Mouse (Mus musculus): ENCODE measurements at regions not wholly inside any gene's neighbourhood (a gene's known extent, or its start where the extent isn't known, plus 50 kb on each side); places are given as distances from the start of the nearest gene placed in this dataset.

- Histone ChIP-seq H3K27me3 (ENCODE audit: control insufficient read depth in 1 of 2, insufficient read depth in 2 of 2, low read length in 2 of 2) (peaks cover 0 to 3% of the 10 kb centered on the region in 2 experiments; a peak in 1 of 4 replicates), H3K9me3 (replicated peaks; ENCODE audit: insufficient read depth, low read length) (no peaks in the 10 kb centered on the region), H3K4me3 (ENCODE audit: control insufficient read depth in 1 of 2, insufficient read depth in 1 of 2, low read depth in 2 of 2, low read length in 2 of 2) (no peak overlapping the region), H3K27ac (ENCODE audit: control insufficient read depth, low read depth, low read length) (no peak overlapping the region), H3K4me1 (ENCODE audit: control insufficient read depth in 1 of 2, insufficient read depth in 2 of 2, low read length in 2 of 2) (no peaks in the 10 kb centered on the region), H3K36me3 (ENCODE audit: control insufficient read depth in 1 of 2, insufficient read depth in 2 of 2, low read length in 2 of 2) (no peaks in the 10 kb centered on the region), H3K79me2 (ENCODE audit: control insufficient read depth, insufficient read depth, low read length, poor library complexity) (no peaks in the 10 kb centered on the region), H3K9ac (ENCODE audit: control insufficient read depth, low read depth, low read length, poor library complexity, severe bottlenecking) (no peak overlapping the region)
- TF ChIP-seq ZKSCAN1 (IDR thresholded peaks at IDR 0.05; ENCODE audit: low read depth, low read length) = no peak
- TF ChIP-seq EP300 (IDR thresholded peaks at IDR 0.05; ENCODE audit: low read depth in 1 of 2, low read length in 2 of 2) = no peak
- no peak for TF ChIP-seq POLR2AphosphoS5 (IDR thresholded peaks at IDR 0.05; ENCODE audit: borderline replicate concordance, low read depth, low read length)
- no peak for TF ChIP-seq MAX (IDR thresholded peaks at IDR 0.05; ENCODE audit: low read length)
- TF ChIP-seq MXI1 (IDR thresholded peaks at IDR 0.05; ENCODE audit: low read depth, low read length) = no peak
- no peak for TF ChIP-seq MAFK (IDR thresholded peaks at IDR 0.05; ENCODE audit: borderline replicate concordance, low read depth, low read length)
- no peak for TF ChIP-seq POLR2A (IDR thresholded peaks at IDR 0.05; ENCODE audit: control insufficient read depth in 1 of 2, insufficient read depth in 1 of 2, low read depth in 1 of 2, low read length in 2 of 2, poor library complexity in 1 of 2)
- TF ChIP-seq ELF1 (IDR thresholded peaks at IDR 0.05; ENCODE audit: low read depth, low read length) = no peak
- TF ChIP-seq CHD1 (IDR thresholded peaks at IDR 0.05; ENCODE audit: low read depth, low read length) = no peak
- TF ChIP-seq TAL1 (IDR thresholded peaks at IDR 0.05; ENCODE audit: low read length) = no peak
- no peak for DNase-seq (ENCODE audit: low read depth, low spot score)
Measured at GRCm38 (mm10) chr9:120812667-120813210, 116.3 kb upstream of the Ctnnb1 start.

- Histone ChIP-seq H3K9ac (ENCODE audit: control insufficient read depth, low read depth, low read length, poor library complexity, severe bottlenecking) (no peak overlapping the region), H3K36me3 (ENCODE audit: control insufficient read depth in 1 of 2, insufficient read depth in 2 of 2, low read length in 2 of 2) (no peaks in the 10 kb centered on the region), H3K79me2 (ENCODE audit: control insufficient read depth, insufficient read depth, low read length, poor library complexity) (no peaks in the 10 kb centered on the region), H3K4me1 (ENCODE audit: control insufficient read depth in 1 of 2, insufficient read depth in 2 of 2, low read length in 2 of 2) (no peaks in the 10 kb centered on the region), H3K9me3 (replicated peaks; ENCODE audit: insufficient read depth, low read length) (no peaks in the 10 kb centered on the region), H3K4me3 (ENCODE audit: control insufficient read depth in 1 of 2, insufficient read depth in 1 of 2, low read depth in 2 of 2, low read length in 2 of 2) (no peak overlapping the region), H3K27me3 (ENCODE audit: control insufficient read depth in 1 of 2, insufficient read depth in 2 of 2, low read length in 2 of 2) (no peaks in the 10 kb centered on the region), H3K27ac (ENCODE audit: control insufficient read depth, low read depth, low read length) (no peak overlapping the region)
- no peak for DNase-seq (ENCODE audit: low read depth, low spot score)
- TF ChIP-seq MEF2A (IDR thresholded peaks at IDR 0.05; ENCODE audit: extremely low read depth, insufficient replicate concordance, low read depth, low read length, poor library complexity, severe bottlenecking) (no peak), ZNF384 (IDR thresholded peaks at IDR 0.05; ENCODE audit: low read depth, low read length) (no peak)
Measured at GRCm38 (mm10) chr9:120814286-120814685, 114.7 kb upstream of the Ctnnb1 start.

GRCm38 (mm10) chr9:120818726-120819317 is 110.2 kb upstream of the Ctnnb1 start:
- TF ChIP-seq MAFK (IDR thresholded peaks at IDR 0.05; ENCODE audit: borderline replicate concordance, low read depth, low read length) = no peak
- TF ChIP-seq CTCF (IDR thresholded peaks at IDR 0.05 in 2 of 3, conservative IDR thresholded peaks at IDR 0.05 in 1 of 3; ENCODE audit: control insufficient read depth in 1 of 3, insufficient read depth in 1 of 3, low read depth in 2 of 3, low read length in 3 of 3, poor library complexity in 1 of 3, severe bottlenecking in 1 of 3) = peak in 1 of 3 experiments; percentile 4; a peak in 1 of 6 replicates
- no peaks in the 10 kb centered on the region for H3K4me1 ChIP-seq (ENCODE audit: control insufficient read depth in 1 of 2, insufficient read depth in 2 of 2, low read length in 2 of 2)
- H3K9me3 ChIP-seq (replicated peaks; ENCODE audit: insufficient read depth, low read length) = no peaks in the 10 kb centered on the region
- no peak overlapping the region for H3K4me3 ChIP-seq (ENCODE audit: control insufficient read depth in 1 of 2, insufficient read depth in 1 of 2, low read depth in 2 of 2, low read length in 2 of 2)
- H3K27me3 ChIP-seq (ENCODE audit: control insufficient read depth in 1 of 2, insufficient read depth in 2 of 2, low read length in 2 of 2) = no peaks in the 10 kb centered on the region
- DNase-seq (ENCODE audit: low read depth, low spot score) = no peak
- no peaks in the 10 kb centered on the region for H3K79me2 ChIP-seq (ENCODE audit: control insufficient read depth, insufficient read depth, low read length, poor library complexity)
- no peaks in the 10 kb centered on the region for H3K36me3 ChIP-seq (ENCODE audit: control insufficient read depth in 1 of 2, insufficient read depth in 2 of 2, low read length in 2 of 2)
- H3K27ac ChIP-seq (ENCODE audit: control insufficient read depth, low read depth, low read length) = no peak overlapping the region
- H3K9ac ChIP-seq (ENCODE audit: control insufficient read depth, low read depth, low read length, poor library complexity, severe bottlenecking) = no peak overlapping the region
